Comparison of ENCODE assay signal across 25 mouse cellular contexts in the genomic region with DNA sequence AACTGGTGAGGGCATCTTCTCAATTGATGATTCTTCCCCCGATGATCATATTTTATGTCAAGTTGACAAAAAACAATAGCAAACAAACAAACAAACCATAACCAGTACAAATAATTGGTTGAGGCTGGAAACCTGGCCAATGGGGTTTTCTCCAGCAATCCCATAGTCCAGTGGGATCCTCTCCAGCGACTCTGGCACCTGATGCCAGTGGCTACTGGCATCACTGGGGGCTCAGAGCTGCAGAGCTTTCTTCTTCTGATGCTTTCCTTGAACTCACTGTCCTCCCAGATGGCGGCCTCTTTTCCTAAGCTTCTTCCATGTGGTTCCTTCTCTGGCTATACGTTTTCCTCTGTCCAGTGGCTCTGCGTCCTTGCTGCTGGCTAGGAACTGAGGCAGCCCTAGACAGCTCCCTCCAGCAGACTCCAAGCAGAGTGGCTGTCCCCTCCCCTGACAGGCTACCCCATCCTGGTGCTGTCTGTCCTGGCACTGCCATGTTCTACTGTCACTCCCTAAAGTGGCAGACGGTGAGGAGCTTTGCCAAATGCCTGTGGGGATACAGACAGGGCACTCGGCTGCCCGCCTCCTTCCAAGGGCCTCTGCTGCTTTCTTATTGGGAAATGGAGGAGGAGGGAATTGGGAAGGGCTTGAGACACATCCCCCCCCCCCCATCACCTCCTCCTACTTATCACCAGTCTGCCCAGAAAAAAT. TPM values are rescaled to one million over a fixed set of nuclear protein-coding genes. Genes with fewer than 3 reads are reported as not detected.
A peak's percentile ranks its signal among the peaks of the same experiment; 100 is the strongest.
DNase-seq lines count a peak whose midpoint lies in the region; ATAC-seq and TF ChIP-seq lines count a peak whose summit lies in the region.
"Had no signal": no experiment of that assay in that cellular context is flagged by ENCODE, and none has a peak within 500 bp of the region (broad histone marks: within the 10 kb centered on the region; RNA-seq: fewer than 3 reads in every experiment).

No protein-coding gene starts in this region.

- WGBS in forebrain, embryonic 10.5 days, result 88% methylated on average over 8 of the region's 8 CpGs
- WGBS in forebrain, embryonic 12.5 days, result 79% methylated on average over 8 of the region's 8 CpGs
- 69% methylated on average over 8 of the region's 8 CpGs for WGBS in midbrain, postnatal 0 days
- WGBS in midbrain, embryonic 14.5 days, result 74% methylated on average over 8 of the region's 8 CpGs
- 76% methylated on average over 8 of the region's 8 CpGs for WGBS in intestine, postnatal 0 days
- WGBS in thymus, adult 2 months, result 84% methylated on average over 8 of the region's 8 CpGs

- no peak for DNase-seq in forebrain, embryonic 10.5 days (ENCODE audit: extremely low spot score, low spot score)
- DNase-seq in midbrain, postnatal 0 days (ENCODE audit: low spot score), result peak; percentile 81
- DNase-seq in midbrain, embryonic 14.5 days, result no peak
- peak; percentile 74 to 86 for DNase-seq in cerebellum, postnatal 25 days
- no peak for DNase-seq in thymus, adult 2 months
- DNase-seq in right cerebral cortex, postnatal 36 days (ENCODE audit: low spot score in 2 of 2), result no peak
- DNase-seq: adrenal gland, adult 8-10 months; layer of hippocampus, postnatal 36 days; right cerebral cortex, adult 18-20 months; spleen, adult 18-20 months; thymus, postnatal 36 days had no signal

- H3K9me3 ChIP-seq in forebrain, embryonic 10.5 days, result no peaks in the 10 kb centered on the region
- H3K9me3 ChIP-seq in forebrain, embryonic 12.5 days, result no peaks in the 10 kb centered on the region
- no peaks in the 10 kb centered on the region for H3K9me3 ChIP-seq in midbrain, postnatal 0 days (ENCODE audit: low read length)
- no peaks in the 10 kb centered on the region for H3K9me3 ChIP-seq in midbrain, embryonic 14.5 days (ENCODE audit: control insufficient read depth, low read length)
- no peaks in the 10 kb centered on the region for H3K9me3 ChIP-seq in intestine, postnatal 0 days (ENCODE audit: control insufficient read depth)
- H3K9me3 ChIP-seq: embryonic facial prominence, embryonic 10.5 days; limb, embryonic 15.5 days; midbrain, embryonic 12.5 days; neural tube, embryonic 13.5 days had no signal

- H3K27ac ChIP-seq in forebrain, embryonic 10.5 days, result peak overlapping the region; percentile 69; the same call in 1 of the 2 replicates
- no peak overlapping the region for H3K27ac ChIP-seq in forebrain, embryonic 12.5 days
- no peak overlapping the region for H3K27ac ChIP-seq in midbrain, postnatal 0 days (ENCODE audit: low read depth, low read length)
- no peak overlapping the region for H3K27ac ChIP-seq in midbrain, embryonic 14.5 days (replicated peaks; ENCODE audit: low read depth, low read length)
- no peak overlapping the region for H3K27ac ChIP-seq in intestine, postnatal 0 days (ENCODE audit: low read depth, low read length)
- H3K27ac ChIP-seq in thymus, adult 2 months (ENCODE audit: control insufficient read depth, insufficient read depth, low read length), result no peak overlapping the region
- H3K27ac ChIP-seq: embryonic facial prominence, embryonic 10.5 days; kidney, postnatal 0 days; limb, embryonic 15.5 days; midbrain, embryonic 12.5 days; neural tube, embryonic 13.5 days had no signal

- no peak for TF ChIP-seq CTCF in midbrain, postnatal 0 days (IDR thresholded peaks at IDR 0.05)
- TF ChIP-seq CTCF in intestine, postnatal 0 days (IDR thresholded peaks at IDR 0.05; ENCODE audit: low read depth), result no peak
- TF ChIP-seq CTCF in thymus, adult 2 months (IDR thresholded peaks at IDR 0.05; ENCODE audit: borderline replicate concordance, control insufficient read depth, extremely low read depth, insufficient read depth, low read length, poor library complexity), result no peak

- TF ChIP-seq POLR2A in thymus, adult 2 months (IDR thresholded peaks at IDR 0.05; ENCODE audit: control insufficient read depth, extremely low read depth, insufficient read depth, low read length, poor library complexity), result no peak

- peaks cover 56% of the 10 kb centered on the region for H3K27me3 ChIP-seq in forebrain, embryonic 10.5 days (ENCODE audit: poor library complexity, severe bottlenecking)
- peaks cover 18% of the 10 kb centered on the region; the same call in 1 of the 2 replicates for H3K27me3 ChIP-seq in forebrain, embryonic 12.5 days
- H3K27me3 ChIP-seq in midbrain, postnatal 0 days (ENCODE audit: insufficient read depth, low read length), result 0 out of 2 replicates have a peak, but pooled peaks cover 3% of the 10 kb centered on the region
- no peaks in the 10 kb centered on the region for H3K27me3 ChIP-seq in midbrain, embryonic 14.5 days (ENCODE audit: control insufficient read depth, insufficient read depth, low read length)
- no peaks in the 10 kb centered on the region for H3K27me3 ChIP-seq in intestine, postnatal 0 days (replicated peaks; ENCODE audit: control insufficient read depth, insufficient read depth, low read length)
- H3K27me3 ChIP-seq in thymus, adult 2 months (ENCODE audit: control insufficient read depth, insufficient read depth, low read length), result no peaks in the 10 kb centered on the region
- H3K27me3 ChIP-seq: neural tube, embryonic 13.5 days had no signal

- no peak overlapping the region for H3K4me3 ChIP-seq in forebrain, embryonic 10.5 days
- H3K4me3 ChIP-seq in forebrain, embryonic 12.5 days (replicated peaks), result no peak overlapping the region
- H3K4me3 ChIP-seq in midbrain, postnatal 0 days (ENCODE audit: low read depth, low read length), result no peak overlapping the region
- no peak overlapping the region for H3K4me3 ChIP-seq in midbrain, embryonic 14.5 days (replicated peaks; ENCODE audit: low read depth, low read length)
- no peak overlapping the region for H3K4me3 ChIP-seq in intestine, postnatal 0 days (ENCODE audit: low read depth, low read length)
- no peak overlapping the region for H3K4me3 ChIP-seq in thymus, adult 2 months (ENCODE audit: control insufficient read depth, insufficient read depth, low read length)
- H3K4me3 ChIP-seq: embryonic facial prominence, embryonic 10.5 days; layer of hippocampus, adult 2 months; limb, embryonic 15.5 days; midbrain, embryonic 12.5 days; neural tube, embryonic 13.5 days had no signal

- H3K4me2 ChIP-seq in forebrain, embryonic 12.5 days, result no peak overlapping the region
- no peak overlapping the region for H3K4me2 ChIP-seq in midbrain, postnatal 0 days (ENCODE audit: low read depth, low read length, poor library complexity, severe bottlenecking)
- no peak overlapping the region for H3K4me2 ChIP-seq in midbrain, embryonic 14.5 days (ENCODE audit: low read length)
- no peak overlapping the region for H3K4me2 ChIP-seq in intestine, postnatal 0 days (replicated peaks; ENCODE audit: low read depth)
- H3K4me2 ChIP-seq: limb, embryonic 15.5 days; midbrain, embryonic 12.5 days; neural tube, embryonic 13.5 days had no signal

- ATAC-seq in forebrain, embryonic 12.5 days (ENCODE audit: low FRiP score), result no peak
- no peak for ATAC-seq in midbrain, postnatal 0 days (ENCODE audit: low FRiP score)
- ATAC-seq in midbrain, embryonic 14.5 days (ENCODE audit: low FRiP score, low TSS enrichment), result no peak
- ATAC-seq in intestine, postnatal 0 days, result no peak
- ATAC-seq: intestine, embryonic 16.5 days; lung, postnatal 0 days had no signal

- no peaks in the 10 kb centered on the region for H3K36me3 ChIP-seq in forebrain, embryonic 10.5 days (replicated peaks)
- H3K36me3 ChIP-seq in forebrain, embryonic 12.5 days (replicated peaks), result no peaks in the 10 kb centered on the region
- H3K36me3 ChIP-seq in midbrain, postnatal 0 days (ENCODE audit: insufficient read depth, low read length), result no peaks in the 10 kb centered on the region
- H3K36me3 ChIP-seq in midbrain, embryonic 14.5 days (ENCODE audit: control insufficient read depth, insufficient read depth, low read length), result no peaks in the 10 kb centered on the region
- H3K36me3 ChIP-seq in intestine, postnatal 0 days (ENCODE audit: control insufficient read depth, insufficient read depth), result no peaks in the 10 kb centered on the region
- no peaks in the 10 kb centered on the region for H3K36me3 ChIP-seq in thymus, adult 2 months (ENCODE audit: control insufficient read depth, insufficient read depth, low read length)
- H3K36me3 ChIP-seq: embryonic facial prominence, embryonic 10.5 days; limb, embryonic 15.5 days; midbrain, embryonic 12.5 days; neural tube, embryonic 13.5 days had no signal

- H3K9ac ChIP-seq in forebrain, embryonic 12.5 days, result no peak overlapping the region
- H3K9ac ChIP-seq in midbrain, postnatal 0 days (replicated peaks; ENCODE audit: low read length, poor library complexity, severe bottlenecking), result no peak overlapping the region
- H3K9ac ChIP-seq in midbrain, embryonic 14.5 days (replicated peaks; ENCODE audit: low read length), result no peak overlapping the region
- no peak overlapping the region for H3K9ac ChIP-seq in intestine, postnatal 0 days (ENCODE audit: low read depth, low read length)
- H3K9ac ChIP-seq: limb, embryonic 15.5 days; midbrain, embryonic 12.5 days; neural tube, embryonic 13.5 days had no signal

- H3K4me1 ChIP-seq in forebrain, embryonic 10.5 days, result peaks cover 58% of the 10 kb centered on the region
- H3K4me1 ChIP-seq in forebrain, embryonic 12.5 days, result peaks cover 3% of the 10 kb centered on the region; the same call in 1 of the 2 replicates
- H3K4me1 ChIP-seq in midbrain, postnatal 0 days (ENCODE audit: insufficient read depth, low read length), result no peaks in the 10 kb centered on the region
- H3K4me1 ChIP-seq in midbrain, embryonic 14.5 days (ENCODE audit: control insufficient read depth, insufficient read depth, low read length), result no peaks in the 10 kb centered on the region
- no peaks in the 10 kb centered on the region for H3K4me1 ChIP-seq in intestine, postnatal 0 days (replicated peaks; ENCODE audit: control insufficient read depth, insufficient read depth, low read length)
- H3K4me1 ChIP-seq in thymus, adult 2 months (replicated peaks; ENCODE audit: control insufficient read depth, insufficient read depth, low read length), result no peaks in the 10 kb centered on the region
- H3K4me1 ChIP-seq: limb, embryonic 15.5 days had no signal

RNA-seq across cellular contexts. Expression of gene Mpped1, which starts 7.8 kb away (rescaled TPM):
- polyA plus RNA-seq in forebrain, embryonic 10.5 days (2016; fragmentation: Nextera tagmentation; extraction: Ambion mirVana), result 33.4 and 35.9 TPM in 2 replicates
- 30.6 and 41.1 TPM in 2 replicates for polyA plus RNA-seq in forebrain, embryonic 12.5 days (2016; fragmentation: Nextera tagmentation; extraction: Ambion mirVana)
- total RNA-seq in midbrain, postnatal 0 days (2014; rRNA removed), result 41.1 and 48.0 TPM in 2 replicates
- polyA plus RNA-seq in midbrain, postnatal 0 days (2015; fragmentation: Nextera tagmentation; extraction: Ambion mirVana), result 18.1 and 20.3 TPM in 2 replicates
- polyA plus RNA-seq in midbrain, embryonic 14.5 days (2014; fragmentation: Nextera tagmentation; extraction: Ambion mirVana), result 16.5 and 16.9 TPM in 2 replicates
- polyA plus RNA-seq in intestine, postnatal 0 days (2015; fragmentation: Nextera tagmentation; extraction: Ambion mirVana), result 0.07 and 0.16 TPM in 2 replicates
- 0.22 and 0.31 TPM in 2 replicates for polyA plus RNA-seq in thymus, adult 2 months (2012; rRNA removed)
- total RNA-seq: common myeloid progenitor, adult 5-6 weeks; gastrocnemius, postnatal 25 days; megakaryocyte progenitor cell, adult 5-6 weeks had no signal
- polyA plus RNA-seq: liver, embryonic 16.5 days; lung, postnatal 0 days had no signal

RNA-seq across cellular contexts. Expression of gene Scube1, which starts 46.7 kb away (rescaled TPM):
- polyA plus RNA-seq in forebrain, embryonic 10.5 days (2016; fragmentation: Nextera tagmentation; extraction: Ambion mirVana), result 58.7 and 68.0 TPM in 2 replicates
- polyA plus RNA-seq in forebrain, embryonic 12.5 days (2016; fragmentation: Nextera tagmentation; extraction: Ambion mirVana), result 17.9 and 20.4 TPM in 2 replicates
- total RNA-seq in midbrain, postnatal 0 days (2014; rRNA removed), result 14.9 and 19.9 TPM in 2 replicates
- 4.7 TPM in 2 replicates for polyA plus RNA-seq in midbrain, postnatal 0 days (2015; fragmentation: Nextera tagmentation; extraction: Ambion mirVana)
- polyA plus RNA-seq in midbrain, embryonic 14.5 days (2014; fragmentation: Nextera tagmentation; extraction: Ambion mirVana), result 10.2 and 13.5 TPM in 2 replicates
- polyA plus RNA-seq in intestine, postnatal 0 days (2015; fragmentation: Nextera tagmentation; extraction: Ambion mirVana), result 2.5 and 2.7 TPM in 2 replicates
- polyA plus RNA-seq in thymus, adult 2 months (2012; rRNA removed), result 1.3 and 2.2 TPM in 2 replicates
- total RNA-seq: common myeloid progenitor, adult 5-6 weeks; megakaryocyte progenitor cell, adult 5-6 weeks had no signal

Comparison
In these comparisons a context has a peak if more than half of its experiments do, and no peak if none do; other contexts are left out.
1. DNase-seq: peak in midbrain, postnatal 0 days (single experiment) and cerebellum, postnatal 25 days (2 of 2); none in forebrain, embryonic 10.5 days (single experiment), midbrain, embryonic 14.5 days (single experiment), thymus, adult 2 months (single experiment) and right cerebral cortex, postnatal 36 days (0 of 2).
2. RNA of gene Mpped1, which starts 7.8 kb away (polyA plus RNA-seq): 33.4 to 35.9 TPM in forebrain, embryonic 10.5 days, 30.6 to 41.1 TPM in forebrain, embryonic 12.5 days, 18.1 to 20.3 TPM in midbrain, postnatal 0 days and 16.5 to 16.9 TPM in midbrain, embryonic 14.5 days; 0.22 to 0.31 TPM in thymus, adult 2 months and 0.07 to 0.16 TPM in intestine, postnatal 0 days; every median in the first group is over 10 times any median in the second.